Mouse (Mus musculus): ENCODE data around the gene Fzr1. TPM values are rescaled to one million over a fixed set of nuclear protein-coding genes. Genes with fewer than 3 reads are reported as not detected.
A peak's percentile ranks its signal among the peaks of the same experiment; 100 is the strongest.

Fzr1 gene
- 47.8 and 51.4 TPM in 2 replicates for polyA plus RNA-seq (2011; ENCODE audit: insufficient read depth, insufficient read length, low read depth, missing spikeins)

- TF ChIP-seq CTCF (IDR thresholded peaks at IDR 0.05; ENCODE audit: low read depth, low read length) = no peak
- TF ChIP-seq POLR2A (IDR thresholded peaks at IDR 0.05; ENCODE audit: insufficient read depth, low read length) = no peak
- peak within 1 kb of the TSS; percentile 58 for H3K27ac ChIP-seq (ENCODE audit: insufficient read depth, low read length)
- H3K4me3 ChIP-seq (ENCODE audit: low read depth, low read length) = peak within 1 kb of the TSS; percentile 97
- H3K27me3 ChIP-seq (ENCODE audit: control insufficient read depth, insufficient read depth, low read length, poor library complexity, severe bottlenecking) = no peaks in the 10 kb centered on the region
- no peaks in the 10 kb centered on the region for H3K36me3 ChIP-seq (ENCODE audit: control insufficient read depth, insufficient read depth, low read length, poor library complexity, severe bottlenecking)
- peak within 1 kb of the TSS; percentile 93 for H3K9ac ChIP-seq (ENCODE audit: low read depth, poor library complexity, severe bottlenecking)
- no peaks in the 10 kb centered on the region for H3K4me1 ChIP-seq (ENCODE audit: control insufficient read depth, insufficient read depth, low read length)
- no peaks in the 10 kb centered on the region for H3K9me3 ChIP-seq (replicated peaks; ENCODE audit: control insufficient read depth, insufficient read depth, low read length, poor library complexity, severe bottlenecking)
Measured at GRCm38 (mm10) chr10:81377793-81378552, at the start of gene Fzr1. Gene Fzr1, minus strand, starts transcription at chr10:81378516.

- no peak overlapping the region for H3K4me3 ChIP-seq (ENCODE audit: low read depth, low read length)
- H3K27ac ChIP-seq (ENCODE audit: insufficient read depth, low read length) = no peak overlapping the region
- H3K9me3 ChIP-seq (replicated peaks; ENCODE audit: control insufficient read depth, insufficient read depth, low read length, poor library complexity, severe bottlenecking) = no peaks in the 10 kb centered on the region
- no peaks in the 10 kb centered on the region for H3K27me3 ChIP-seq (ENCODE audit: control insufficient read depth, insufficient read depth, low read length, poor library complexity, severe bottlenecking)
- TF ChIP-seq CTCF (IDR thresholded peaks at IDR 0.05; ENCODE audit: low read depth, low read length) (no peak), EP300 (IDR thresholded peaks at IDR 0.05; ENCODE audit: insufficient read depth, low read depth, low read length) (no peak), POLR2A (IDR thresholded peaks at IDR 0.05; ENCODE audit: insufficient read depth, low read length) (no peak)
- no peaks in the 10 kb centered on the region for H3K36me3 ChIP-seq (ENCODE audit: control insufficient read depth, insufficient read depth, low read length, poor library complexity, severe bottlenecking)
- H3K4me1 ChIP-seq (ENCODE audit: control insufficient read depth, insufficient read depth, low read length) = peaks cover 2% of the 10 kb centered on the region
- H3K9ac ChIP-seq (ENCODE audit: low read depth, poor library complexity, severe bottlenecking) = no peak overlapping the region
Measured at GRCm38 (mm10) chr10:81427804-81428506, 49.6 kb upstream of the Fzr1 start.

GRCm38 (mm10) chr10:81427327-81427726 lies 49.0 kb upstream of the Fzr1 start:
- Histone ChIP-seq H3K27ac (ENCODE audit: insufficient read depth, low read length) (no peak overlapping the region), H3K27me3 (ENCODE audit: control insufficient read depth, insufficient read depth, low read length, poor library complexity, severe bottlenecking) (no peaks in the 10 kb centered on the region), H3K4me3 (ENCODE audit: low read depth, low read length) (peak overlapping the region; percentile 39), H3K9ac (ENCODE audit: low read depth, poor library complexity, severe bottlenecking) (peak overlapping the region; percentile 73), H3K9me3 (replicated peaks; ENCODE audit: control insufficient read depth, insufficient read depth, low read length, poor library complexity, severe bottlenecking) (no peaks in the 10 kb centered on the region), H3K4me1 (ENCODE audit: control insufficient read depth, insufficient read depth, low read length) (peaks cover 2% of the 10 kb centered on the region), H3K36me3 (ENCODE audit: control insufficient read depth, insufficient read depth, low read length, poor library complexity, severe bottlenecking) (no peaks in the 10 kb centered on the region)
- TF ChIP-seq POLR2A (IDR thresholded peaks at IDR 0.05; ENCODE audit: insufficient read depth, low read length) = no peak
- no peak for TF ChIP-seq CTCF (IDR thresholded peaks at IDR 0.05; ENCODE audit: low read depth, low read length)
- no peak for TF ChIP-seq EP300 (IDR thresholded peaks at IDR 0.05; ENCODE audit: insufficient read depth, low read depth, low read length)

GRCm38 (mm10) chr10:81426897-81427296 lies 48.6 kb upstream of the Fzr1 start:
- H3K4me1 ChIP-seq (ENCODE audit: control insufficient read depth, insufficient read depth, low read length) = peaks cover 2% of the 10 kb centered on the region
- H3K4me3 ChIP-seq (ENCODE audit: low read depth, low read length) = peak overlapping the region; percentile 64
- H3K27me3 ChIP-seq (ENCODE audit: control insufficient read depth, insufficient read depth, low read length, poor library complexity, severe bottlenecking) = no peaks in the 10 kb centered on the region
- H3K9ac ChIP-seq (ENCODE audit: low read depth, poor library complexity, severe bottlenecking) = peak overlapping the region; percentile 73
- H3K27ac ChIP-seq (ENCODE audit: insufficient read depth, low read length) = no peak overlapping the region
- no peaks in the 10 kb centered on the region for H3K36me3 ChIP-seq (ENCODE audit: control insufficient read depth, insufficient read depth, low read length, poor library complexity, severe bottlenecking)
- H3K9me3 ChIP-seq (replicated peaks; ENCODE audit: control insufficient read depth, insufficient read depth, low read length, poor library complexity, severe bottlenecking) = no peaks in the 10 kb centered on the region
- TF ChIP-seq EP300 (IDR thresholded peaks at IDR 0.05; ENCODE audit: insufficient read depth, low read depth, low read length) (no peak), POLR2A (IDR thresholded peaks at IDR 0.05; ENCODE audit: insufficient read depth, low read length) (no peak), CTCF (IDR thresholded peaks at IDR 0.05; ENCODE audit: low read depth, low read length) (no peak)

GRCm38 (mm10) chr10:81426081-81426671 lies 47.9 kb upstream of the Fzr1 start:
- TF ChIP-seq EP300 (IDR thresholded peaks at IDR 0.05; ENCODE audit: insufficient read depth, low read depth, low read length) (no peak), POLR2A (IDR thresholded peaks at IDR 0.05; ENCODE audit: insufficient read depth, low read length) (no peak), CTCF (IDR thresholded peaks at IDR 0.05; ENCODE audit: low read depth, low read length) (no peak)
- Histone ChIP-seq H3K27ac (ENCODE audit: insufficient read depth, low read length) (no peak overlapping the region), H3K27me3 (ENCODE audit: control insufficient read depth, insufficient read depth, low read length, poor library complexity, severe bottlenecking) (no peaks in the 10 kb centered on the region), H3K9me3 (replicated peaks; ENCODE audit: control insufficient read depth, insufficient read depth, low read length, poor library complexity, severe bottlenecking) (no peaks in the 10 kb centered on the region), H3K4me3 (ENCODE audit: low read depth, low read length) (peak overlapping the region; percentile 64), H3K4me1 (ENCODE audit: control insufficient read depth, insufficient read depth, low read length) (peaks cover 2% of the 10 kb centered on the region), H3K9ac (ENCODE audit: low read depth, poor library complexity, severe bottlenecking) (peak overlapping the region; percentile 73), H3K36me3 (ENCODE audit: control insufficient read depth, insufficient read depth, low read length, poor library complexity, severe bottlenecking) (no peaks in the 10 kb centered on the region)
